Mouse (Mus musculus) spleen, adult 2 months (tissue): Measurements from ENCODE around the gene Wdr70.

Experiments used
- CTCF ChIP-seq: fragments of 200-500 bp; IDR thresholded peaks from 2 replicates; pipeline ENCODE4 v1.5.1; 2011; ENCODE audit warnings: mild to moderate bottlenecking, inconsistent platforms; ENCODE audit not compliant: insufficient read depth, insufficient read length, insufficient replicate concordance; ENCODE audit errors: extremely low read depth
- POLR2A ChIP-seq: fragments of 200-500 bp; IDR thresholded peaks from 2 replicates; pipeline ENCODE4 v1.6.1; 2011; ENCODE audit warnings: low read depth, low read length, inconsistent platforms

DNA sequence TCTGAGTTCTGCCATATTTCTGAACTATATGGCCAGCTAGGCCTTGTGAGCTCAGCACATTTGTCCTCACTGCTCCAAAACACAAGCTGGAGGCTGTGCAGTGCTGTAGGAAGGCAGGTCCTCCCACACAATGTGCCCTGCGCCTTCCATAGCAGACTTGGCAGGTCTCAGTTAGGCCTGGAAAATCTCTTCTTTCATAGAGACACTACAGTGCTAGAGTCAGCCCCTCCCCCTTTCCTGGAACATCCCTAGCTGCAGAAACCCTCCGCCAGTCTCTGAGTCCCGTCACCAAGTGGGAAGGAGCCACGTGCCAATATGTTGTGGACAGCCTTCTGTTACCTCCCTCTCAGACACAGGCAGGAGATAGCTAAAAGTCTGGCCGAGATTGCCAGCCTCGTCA lies 273.5 kb downstream of the Wdr70 start:
- TF ChIP-seq POLR2A, result no peak
- TF ChIP-seq CTCF, result no peak
